Mouse (Mus musculus) testis, adult 2 months (tissue): ENCODE measurements around the gene Lpar3.

ENCODE experiments used
- CTCF ChIP-seq: fragments of 200-500 bp; IDR thresholded peaks from 2 replicates; pipeline ENCODE4 v1.5.1; 2012; ENCODE audit warnings: low read depth, mild to moderate bottlenecking, inconsistent platforms, low read length, moderate library complexity; ENCODE audit not compliant: control insufficient read depth, insufficient read depth, insufficient replicate concordance
- POLR2A ChIP-seq: fragments of 200-500 bp; IDR thresholded peaks from 2 replicates; pipeline ENCODE4 v1.6.1; 2012; ENCODE audit warnings: low read depth, mild to moderate bottlenecking, inconsistent platforms, low read length, moderate library complexity; ENCODE audit not compliant: control insufficient read depth

DNA sequence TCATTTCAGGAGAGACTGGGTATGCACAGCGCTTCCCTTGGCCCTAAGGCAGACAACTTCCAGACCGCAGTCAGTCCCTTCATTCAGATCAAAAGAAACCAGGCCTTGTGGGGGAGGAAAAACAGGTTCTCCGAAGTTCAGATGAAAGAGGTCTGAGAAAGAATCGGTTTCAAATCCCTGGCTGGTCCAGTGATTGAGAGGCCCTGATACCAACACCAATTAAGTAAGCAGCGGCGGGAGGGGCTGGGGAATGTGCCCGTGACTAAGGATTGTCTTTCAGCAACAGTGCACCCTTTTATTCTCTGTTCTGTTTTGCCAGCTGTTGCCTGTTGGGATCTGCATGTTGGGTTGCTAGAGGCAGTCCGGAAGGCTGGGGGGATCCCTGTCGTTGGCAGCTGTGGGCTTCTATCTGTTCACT is 90.4 kb downstream of the Lpar3 start:
- no peak for TF ChIP-seq CTCF
- TF ChIP-seq POLR2A: no peak
